Mouse (Mus musculus): ENCODE data around the gene Crybg1. TPM values are rescaled to one million over a fixed set of nuclear protein-coding genes. Genes with fewer than 3 reads are reported as not detected.

Crybg1 gene
- total and polyA plus RNA-seq, 3 experiments = 3.9 to 6.6 (median 5.2) TPM

DNA sequence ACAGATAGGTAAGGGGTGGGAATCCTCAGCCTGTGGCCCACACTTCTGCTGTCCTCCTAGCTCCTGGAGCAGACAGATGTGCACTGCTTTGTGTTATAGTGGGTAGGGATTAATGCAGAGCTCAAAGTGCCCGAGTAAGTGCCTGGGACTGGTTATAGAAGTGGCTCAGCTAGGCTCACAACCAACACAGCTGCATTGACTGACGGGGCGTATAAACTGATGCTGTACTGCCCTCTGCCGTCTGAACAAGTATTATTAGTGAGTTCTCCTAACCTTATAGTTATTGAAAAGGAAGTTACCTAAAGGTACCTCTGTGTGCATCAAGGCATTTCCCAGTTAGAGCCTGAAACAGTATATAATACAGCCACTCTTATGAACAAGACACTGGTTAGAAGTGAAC, 77.6 kb downstream of the Crybg1 start (continued):
- TF ChIP-seq NRF1 (IDR thresholded peaks at IDR 0.05; ENCODE audit: low read depth, low read length) (0 out of 2 replicates have a peak, but pooled peaks have one; percentile 13), POLR2A (IDR thresholded peaks at IDR 0.05; ENCODE audit: low read depth, low read length) (no peak), E2F4 (IDR thresholded peaks at IDR 0.05; ENCODE audit: insufficient replicate concordance, low read depth, low read length) (no peak), POLR2AphosphoS2 (IDR thresholded peaks at IDR 0.05; ENCODE audit: low read depth, low read length) (no peak), NELFE (IDR thresholded peaks at IDR 0.05; ENCODE audit: low read depth, low read length) (no peak), ZMIZ1 (IDR thresholded peaks at IDR 0.05; ENCODE audit: low read depth, low read length) (no peak), EP300 (IDR thresholded peaks at IDR 0.05; ENCODE audit: low read length) (no peak)

- in situ Hi-C loops (cut with MboI; ENCODE audit: low pct_ligation_motif_present, low pct_unique_long_range_greater_than_20kb, low sequenced_read_pairs) = loop anchor here (5.0 to 10.0 kb wide), 2 partner anchors 112 to 494 kb away; partner anchors contain the start of gene Cd24a
- no peaks in the 10 kb centered on the region for H3K79me2 ChIP-seq (replicated peaks; ENCODE audit: control insufficient read depth, extremely low read depth, insufficient read depth, poor library complexity, severe bottlenecking)
- peak; percentile 75 for DNase-seq (ENCODE audit: extremely low read depth)
- peaks cover 21 to 32% of the 10 kb centered on the region in 2 experiments for H3K4me1 ChIP-seq (ENCODE audit: control insufficient read depth in 1 of 2, insufficient read depth in 2 of 2)
- peak overlapping the region in 2 of 3 experiments; percentile 12 to 40 for H3K4me3 ChIP-seq (replicated peaks in 1 of 3; ENCODE audit: low read depth in 2 of 3, low read length in 2 of 3, poor library complexity in 1 of 3)
- no peaks in the 10 kb centered on the region for H3K36me3 ChIP-seq (replicated peaks in 1 of 2; ENCODE audit: control insufficient read depth in 1 of 2, insufficient read depth in 1 of 2, low read length in 1 of 2)
- peak overlapping the region; percentile 53 for H3K27ac ChIP-seq (ENCODE audit: insufficient read depth, low read depth)
- H3K27me3 ChIP-seq (replicated peaks) = no peaks in the 10 kb centered on the region
- dilution Hi-C loops (cut with MboI; ENCODE audit: extremely low pct_ligation_motif_present, extremely low pct_unique_long_range_greater_than_20kb, low sequenced_read_pairs) = no loop called here
- H3K9ac ChIP-seq (ENCODE audit: insufficient read depth, low read depth) = peak overlapping the region; percentile 45
- H3K4me2 ChIP-seq (ENCODE audit: insufficient read depth, low read depth, poor library complexity, severe bottlenecking) = peak overlapping the region; percentile 56
- TF ChIP-seq GABPA (IDR thresholded peaks at IDR 0.05; ENCODE audit: insufficient replicate concordance, low read depth, low read length) (no peak), IRF4 (IDR thresholded peaks at IDR 0.05; ENCODE audit: low read depth, low read length) (peak; percentile 55; the same call in 1 of the 2 replicates), MAX (IDR thresholded peaks at IDR 0.05; ENCODE audit: low read length) (no peak; the same call in 1 of the 2 replicates), MXI1 (IDR thresholded peaks at IDR 0.05; ENCODE audit: low read depth, low read length) (no peak), NELFE (IDR thresholded peaks at IDR 0.05; ENCODE audit: low read depth, low read length) (peak; percentile 59), MEF2A (IDR thresholded peaks at IDR 0.05; ENCODE audit: borderline replicate concordance, low read depth, low read length) (0 out of 2 replicates have a peak, but pooled peaks have one; percentile 2), ELF1 (IDR thresholded peaks at IDR 0.05; ENCODE audit: low read depth, low read length) (peak; percentile 90), ZC3H11A (IDR thresholded peaks at IDR 0.05; ENCODE audit: low read depth, low read length) (no peak), RCOR1 (conservative IDR thresholded peaks at IDR 0.05; ENCODE audit: low read depth, low read length) (no peak), CHD2 (IDR thresholded peaks at IDR 0.05; ENCODE audit: low read length) (no peak), SMC3 (IDR thresholded peaks at IDR 0.05; ENCODE audit: low read depth, low read length) (0 out of 2 replicates have a peak, but pooled peaks have one; percentile 8), CTCF (conservative IDR thresholded peaks at IDR 0.05 in 1 of 2, IDR thresholded peaks at IDR 0.05 in 1 of 2; ENCODE audit: low read depth in 2 of 2, low read length in 2 of 2) (no peak), TBP (conservative IDR thresholded peaks at IDR 0.05; ENCODE audit: low read depth, low read length) (peak; percentile 85), JUN (IDR thresholded peaks at IDR 0.05; ENCODE audit: insufficient read depth, low read depth, low read length) (no peak), POLR2A (IDR thresholded peaks at IDR 0.05; ENCODE audit: low read depth, low read length) (peak; percentile 73; the same call in 1 of the 2 replicates), PAX5 (IDR thresholded peaks at IDR 0.05; ENCODE audit: low read length) (no peak), CHD1 (IDR thresholded peaks at IDR 0.05; ENCODE audit: low read depth, low read length) (no peak), USF2 (conservative IDR thresholded peaks at IDR 0.05; ENCODE audit: low read depth, low read length) (no peak), ETS1 (conservative IDR thresholded peaks at IDR 0.05; ENCODE audit: low read depth, low read length) (no peak), HCFC1 (IDR thresholded peaks at IDR 0.05; ENCODE audit: low read depth, low read length) (peak; percentile 54; the same call in 1 of the 2 replicates), E2F4 (IDR thresholded peaks at IDR 0.05; ENCODE audit: insufficient replicate concordance, low read depth, low read length) (no peak), MAZ (IDR thresholded peaks at IDR 0.05; ENCODE audit: low read depth, low read length) (no peak), TCF12 (IDR thresholded peaks at IDR 0.05; ENCODE audit: low read depth, low read length) (peak; percentile 82), USF1 (IDR thresholded peaks at IDR 0.05; ENCODE audit: low read depth, low read length) (no peak), NRF1 (IDR thresholded peaks at IDR 0.05; ENCODE audit: low read depth, low read length) (no peak), ZMIZ1 (IDR thresholded peaks at IDR 0.05; ENCODE audit: low read depth, low read length) (0 out of 2 replicates have a peak, but pooled peaks have one; percentile 5)
- no peaks in the 10 kb centered on the region for H3K9me3 ChIP-seq (replicated peaks; ENCODE audit: low read length)
These were observed 79.5 kb downstream of the Crybg1 start for GRCm38 (mm10) chr10:44069131-44069530.
